Mouse (Mus musculus) adrenal gland, postnatal 4 days (tissue): ENCODE measurements around the gene Atg3. TPM values are rescaled to one million over a fixed set of nuclear protein-coding genes. Genes with fewer than 3 reads are reported as not detected.
A peak's percentile ranks its signal among the peaks of the same experiment; 100 is the strongest.

Source experiments
- DNase-seq, 2 experiments: peaks; one replicate each; pipeline ENCODE4 v3.0.0; 2021 to 2022; ENCODE audit warnings: low spot score in 2 of 2, mixed read lengths in 2 of 2
- long read RNA-seq, 2 experiments: library from polyadenylated mRNA; stranded (forward); transcript quantifications; one replicate each; pipeline ENCODE4 v2.0.0; 2021
- total RNA-seq, 2 experiments: library from RNA; stranded (reverse); gene quantifications; 2 replicates each; pipeline ENCODE4 v1.2.3; 2021

Gene Atg3
- total RNA-seq = 10 to 100 TPM; 37.6 to 40.1 TPM
- long read RNA-seq, experiment 1, transcript Atg3-201 (12 exons, 2,057 nt) = major isoform, 69 of 98 reads
- long read RNA-seq, experiment 1, partial matches to known transcripts = 22 of 98 reads
- long read RNA-seq, experiment 1, other reads (novel, unspliced or antisense) = 7 of 98 reads
- long read RNA-seq, experiment 2, transcript Atg3-201 (12 exons, 2,057 nt) = major isoform, 67 of 106 reads
- long read RNA-seq, experiment 2, partial matches to known transcripts = 21 of 106 reads
- long read RNA-seq, experiment 2, other reads (novel, unspliced or antisense) = 18 of 106 reads

GRCm38 (mm10) chr16:45158522-45159388 lies at the start of gene Atg3, which contains the start of gene Slc35a5:
TSS of gene Atg3 (plus strand) at chr16:45158785.
TSS of gene Slc35a5 (minus strand) at chr16:45158706.
- peak; percentile 84 to 93 for DNase-seq

DNA sequence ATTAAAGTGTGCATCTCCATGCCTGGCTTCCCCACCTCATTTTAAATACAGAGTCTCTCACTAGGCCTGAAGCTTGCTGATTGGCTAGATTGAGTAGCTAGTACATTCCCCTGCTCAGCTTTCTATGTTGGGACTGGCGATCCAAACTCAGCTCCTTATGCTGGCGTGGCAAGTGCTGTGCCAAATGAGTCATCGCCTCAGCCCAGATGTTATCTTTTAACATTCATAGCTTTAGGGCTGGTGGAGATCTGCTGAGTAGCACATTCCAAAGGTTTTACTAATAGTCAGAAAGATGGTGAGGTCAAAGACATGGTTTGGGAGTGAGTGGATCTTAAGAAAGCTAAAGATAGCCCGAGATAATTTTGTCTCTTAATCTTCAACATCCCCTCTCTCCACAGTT lies 48.1 kb upstream of the Atg3 start:
- DNase-seq = no peak

DNA sequence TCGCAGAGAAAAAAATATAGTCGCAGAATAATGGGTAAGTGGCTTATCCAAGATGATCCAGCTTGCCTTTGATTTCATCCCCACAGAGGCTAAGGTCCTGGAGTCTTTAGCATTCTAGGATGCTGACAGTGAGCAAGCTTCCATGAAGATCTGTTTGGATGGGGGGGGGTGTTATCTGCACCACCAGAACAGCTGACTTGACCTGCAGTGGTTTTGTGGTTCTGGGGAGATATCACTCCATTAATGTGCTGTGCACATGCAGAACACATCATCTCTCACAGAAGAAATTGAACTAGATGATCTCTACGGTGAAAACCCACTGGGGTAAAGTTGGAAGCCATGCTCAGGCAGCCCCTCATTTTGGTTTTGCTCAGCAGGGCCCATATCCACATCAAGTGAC lies 41.4 kb upstream of the Atg3 start:
- no peak for DNase-seq

GRCm38 (mm10) chr16:45118760-45119159 lies 39.8 kb upstream of the Atg3 start:
- DNase-seq = no peak

GRCm38 (mm10) chr16:45120844-45121425 lies 37.6 kb upstream of the Atg3 start:
- no peak for DNase-seq

- no peak for DNase-seq
Observed at GRCm38 (mm10) chr16:45122571-45122970, 36.0 kb upstream of the Atg3 start.

DNA sequence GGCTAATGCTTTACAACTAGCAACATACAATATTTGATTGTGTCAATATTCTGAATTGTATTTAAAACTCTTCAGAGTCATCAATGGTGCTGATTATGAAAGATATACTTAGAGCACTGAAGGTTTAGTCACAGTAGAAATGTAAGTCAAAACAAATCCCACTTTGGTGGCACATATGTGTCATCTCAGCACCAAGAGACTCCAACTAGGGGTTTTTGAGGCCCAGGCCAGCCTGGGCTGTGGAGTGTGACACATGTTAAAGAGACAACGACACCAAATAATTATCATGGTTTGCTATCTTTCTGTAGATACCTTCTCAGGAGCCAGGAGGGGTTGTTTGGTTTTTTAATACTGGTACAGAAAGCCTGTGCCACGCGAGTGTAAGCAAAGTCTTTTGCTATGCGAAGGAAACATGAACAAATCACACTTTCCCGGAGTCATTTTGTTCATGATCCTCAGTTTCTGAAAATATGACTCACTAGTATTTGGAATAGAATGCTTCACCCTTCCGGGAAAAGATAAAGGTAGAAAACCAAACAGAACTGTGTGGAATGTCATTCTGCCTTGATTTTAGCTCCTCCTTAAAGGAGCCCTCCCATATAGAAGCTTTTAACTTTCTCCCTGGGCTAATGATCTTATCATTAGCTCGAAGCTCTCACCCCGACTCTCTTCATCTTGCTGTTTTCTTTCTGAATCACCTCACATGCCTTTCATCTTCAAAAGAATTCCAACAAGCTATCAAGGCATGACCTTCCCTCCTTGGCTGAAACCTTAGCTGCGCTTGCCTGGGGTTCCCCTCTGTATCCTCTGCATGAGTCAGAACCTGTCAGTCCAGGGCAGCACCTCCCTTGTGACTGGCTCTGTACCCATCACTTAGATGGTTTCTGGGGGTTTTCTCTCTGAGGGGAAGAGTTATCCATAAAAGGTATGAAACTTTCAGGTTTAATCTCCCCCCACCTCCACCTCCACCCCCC lies 34.1 kb upstream of the Atg3 start:
- DNase-seq = no peak

DNA sequence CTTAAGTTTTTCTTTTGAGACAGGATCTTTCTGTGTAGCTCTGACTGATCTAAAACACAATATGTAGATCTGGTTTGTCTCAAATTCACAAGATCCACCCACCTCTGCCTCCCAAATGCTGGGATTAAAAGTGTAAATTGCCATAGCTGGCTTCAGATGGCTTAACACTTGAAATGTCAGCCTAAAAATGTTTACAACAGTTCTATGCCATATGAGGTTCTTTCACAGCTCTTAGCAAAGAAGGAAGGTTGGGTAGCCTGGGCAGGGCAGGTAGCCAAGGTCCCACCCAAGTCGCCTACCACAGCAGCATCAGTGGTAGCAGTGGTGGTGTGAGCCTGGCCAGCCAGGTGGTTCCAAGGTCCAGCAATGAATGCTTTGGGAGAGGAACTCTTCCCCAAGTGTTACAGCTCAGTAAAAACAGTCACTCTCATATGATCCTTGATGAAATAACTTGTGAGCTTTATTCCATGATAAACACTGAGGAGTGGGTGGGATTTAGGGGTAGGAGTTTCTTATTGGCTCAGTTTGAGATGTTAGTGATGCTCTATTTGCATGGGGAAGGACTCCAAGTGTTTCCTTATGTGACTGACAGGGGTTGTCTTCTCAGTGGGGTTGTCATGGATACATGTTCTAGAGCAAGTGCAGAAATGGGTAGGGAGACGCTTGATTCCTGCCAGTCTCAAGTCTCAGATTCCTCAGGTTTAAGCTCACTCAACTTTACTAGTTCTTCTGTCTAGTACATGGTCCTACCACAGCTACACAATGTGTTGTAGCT lies 30.5 kb upstream of the Atg3 start:
- DNase-seq = no peak

- DNase-seq = no peak
Observed at GRCm38 (mm10) chr16:45141711-45142110, 16.9 kb upstream of the Atg3 start.

- DNase-seq = no peak
Observed at GRCm38 (mm10) chr16:45142565-45142964, 16.0 kb upstream of the Atg3 start.

DNA sequence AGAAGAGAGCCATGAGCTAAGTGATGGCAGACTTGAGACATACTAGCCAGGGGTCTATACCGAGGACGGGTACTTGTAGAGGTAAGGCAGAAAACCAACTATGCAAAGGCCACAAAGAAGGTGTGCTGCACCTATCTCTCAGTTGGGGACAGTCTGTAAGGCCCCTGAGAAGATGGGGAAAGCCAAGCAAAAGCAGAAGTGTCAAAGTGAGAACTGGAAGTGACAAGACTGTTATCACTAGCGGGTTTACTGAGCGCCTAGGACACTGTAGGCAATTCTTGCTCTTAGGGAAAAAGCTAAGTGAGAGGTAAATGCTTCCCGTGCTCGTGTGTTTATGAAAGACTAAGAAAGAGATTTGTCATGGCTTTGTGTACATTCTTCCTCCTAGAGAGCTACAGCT lies 13.5 kb upstream of the Atg3 start:
- DNase-seq = no peak

GRCm38 (mm10) chr16:45148488-45149082 lies 10.0 kb upstream of the Atg3 start:
- no peak for DNase-seq

GRCm38 (mm10) chr16:45154741-45155250 lies 3.8 kb upstream of the Atg3 start:
- DNase-seq = no peak

GRCm38 (mm10) chr16:45158136-45158521 lies 456 bp upstream of the Atg3 start:
- DNase-seq = peak; percentile 31 to 49

GRCm38 (mm10) chr16:45159389-45159716 lies 768 bp downstream of the Atg3 start:
- DNase-seq = no peak

DNA sequence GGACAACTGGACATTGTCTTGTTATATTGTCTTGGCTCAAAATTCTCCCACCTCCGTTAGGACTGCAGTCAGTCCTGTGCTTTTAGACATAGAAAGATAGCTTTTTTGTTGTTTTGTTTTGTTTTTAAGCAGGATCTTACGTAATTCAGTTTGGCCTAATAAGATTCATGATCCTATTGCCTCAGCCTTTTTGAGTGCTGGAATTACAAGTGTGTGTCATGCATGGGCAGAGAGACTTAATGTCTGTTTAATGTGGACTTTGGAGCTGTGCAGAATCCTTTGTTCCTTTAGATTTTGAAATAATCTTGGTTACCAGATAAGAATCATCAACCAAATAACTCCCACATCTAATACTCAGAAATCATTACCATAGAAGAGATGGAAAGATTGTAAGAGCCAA lies 20.0 kb downstream of the Atg3 start:
- DNase-seq = no peak

GRCm38 (mm10) chr16:45181824-45182223 lies 23.2 kb downstream of the Atg3 start:
- no peak for DNase-seq

DNA sequence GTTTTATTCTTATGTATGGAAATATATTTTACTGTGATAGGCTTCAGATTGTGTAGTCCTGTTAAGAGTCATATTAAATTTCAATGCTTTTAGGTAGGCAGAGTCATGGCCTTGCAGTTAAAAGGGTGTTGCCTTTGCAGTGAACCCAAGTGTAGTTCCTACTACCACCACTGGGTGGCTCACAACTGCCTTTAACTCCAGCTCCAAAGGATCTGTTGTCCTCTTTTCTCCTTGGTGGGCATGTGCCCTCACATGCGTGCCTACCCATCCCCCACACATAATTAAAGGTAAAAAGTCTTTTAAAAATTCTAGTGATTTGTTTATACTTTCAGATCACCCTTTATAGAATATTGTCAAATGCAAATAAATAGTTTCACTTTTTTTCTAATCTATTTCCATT lies 34.0 kb downstream of the Atg3 start:
- peak; percentile 36 to 48 for DNase-seq

DNA sequence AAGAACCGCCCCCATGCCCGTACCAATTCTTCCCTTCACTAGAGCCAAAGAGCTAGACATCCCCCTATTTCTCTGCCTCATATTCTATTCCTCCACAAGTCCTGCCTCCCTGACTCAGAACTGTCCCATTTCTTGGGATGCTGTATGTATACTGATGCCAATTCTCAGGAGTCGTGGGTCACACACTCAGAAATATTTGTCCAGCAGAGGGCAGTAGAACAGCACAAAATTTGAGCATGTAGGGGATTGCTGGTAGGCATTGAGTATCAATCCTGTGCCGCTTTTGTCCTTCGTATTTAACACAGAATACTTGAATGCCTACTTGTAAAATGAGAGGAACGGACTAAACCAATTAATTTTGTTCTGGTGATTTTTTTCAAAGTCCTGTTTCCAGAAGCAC lies 38.2 kb downstream of the Atg3 start:
- DNase-seq = peak; percentile 7 to 32

DNA sequence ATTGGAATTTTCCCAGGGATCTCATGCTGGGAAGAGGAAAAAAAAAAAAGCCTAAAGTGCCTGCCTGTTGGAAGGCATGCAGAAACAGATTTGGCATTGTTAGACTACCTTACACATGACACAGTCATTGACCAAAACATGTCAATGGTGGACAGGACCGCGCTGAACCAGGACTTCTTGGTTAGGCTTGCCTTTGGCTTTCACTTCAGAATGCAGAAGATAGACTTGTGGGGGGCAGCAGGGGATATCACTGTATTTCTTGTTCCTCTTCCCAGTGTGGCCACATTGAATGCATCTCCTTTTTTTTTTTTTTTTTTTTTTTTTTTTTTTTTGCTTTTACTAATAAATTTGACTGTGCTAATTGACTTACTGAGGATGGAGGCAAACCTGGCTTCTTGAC lies 42.8 kb downstream of the Atg3 start:
- no peak for DNase-seq
